Mouse (Mus musculus): ENCODE results near the gene Hoxd12.
A peak's percentile ranks its signal among the peaks of the same experiment; 100 is the strongest.

The Hoxd12 gene

GRCm38 (mm10) chr2:74682796-74683195 lies 8.0 kb downstream of the Hoxd12 start:
- H3K36me3 ChIP-seq (ENCODE audit: insufficient read depth, low read length), result no peaks in the 10 kb centered on the region
- peak overlapping the region; percentile 69 for H3K4me3 ChIP-seq (replicated peaks; ENCODE audit: low read length)
- H3K4me1 ChIP-seq (replicated peaks; ENCODE audit: low read depth, low read length), result peaks cover 57% of the 10 kb centered on the region
- peaks cover 92% of the 10 kb centered on the region for H3K27me3 ChIP-seq (ENCODE audit: insufficient read depth, low read length)
- TF ChIP-seq CTCF (conservative IDR thresholded peaks at IDR 0.05; ENCODE audit: low read length), result no peak
- TF ChIP-seq NANOG (IDR thresholded peaks at IDR 0.05; ENCODE audit: borderline replicate concordance, low read length), result no peak
- no peak for TF ChIP-seq POU5F1 (IDR thresholded peaks at IDR 0.05; ENCODE audit: borderline replicate concordance, low read length)
- no peaks in the 10 kb centered on the region for H3K9me3 ChIP-seq (ENCODE audit: low read length)

- Histone ChIP-seq H3K27me3 (ENCODE audit: insufficient read depth, low read length) (peaks cover 92% of the 10 kb centered on the region), H3K4me3 (replicated peaks; ENCODE audit: low read length) (no peak overlapping the region), H3K36me3 (ENCODE audit: insufficient read depth, low read length) (no peaks in the 10 kb centered on the region), H3K4me1 (replicated peaks; ENCODE audit: low read depth, low read length) (peaks cover 58% of the 10 kb centered on the region), H3K9me3 (ENCODE audit: low read length) (no peaks in the 10 kb centered on the region)
- no peak for TF ChIP-seq NANOG (IDR thresholded peaks at IDR 0.05; ENCODE audit: borderline replicate concordance, low read length)
- TF ChIP-seq POU5F1 (IDR thresholded peaks at IDR 0.05; ENCODE audit: borderline replicate concordance, low read length), result no peak
- TF ChIP-seq CTCF (conservative IDR thresholded peaks at IDR 0.05; ENCODE audit: low read length), result no peak
Observed at GRCm38 (mm10) chr2:74683471-74683951, 8.7 kb downstream of the Hoxd12 start.

- Histone ChIP-seq H3K36me3 (ENCODE audit: insufficient read depth, low read length) (no peaks in the 10 kb centered on the region), H3K27me3 (ENCODE audit: insufficient read depth, low read length) (peaks cover 92% of the 10 kb centered on the region), H3K4me3 (replicated peaks; ENCODE audit: low read length) (no peak overlapping the region), H3K4me1 (replicated peaks; ENCODE audit: low read depth, low read length) (peaks cover 54% of the 10 kb centered on the region), H3K9me3 (ENCODE audit: low read length) (no peaks in the 10 kb centered on the region)
- TF ChIP-seq NANOG (IDR thresholded peaks at IDR 0.05; ENCODE audit: borderline replicate concordance, low read length) (no peak), POU5F1 (IDR thresholded peaks at IDR 0.05; ENCODE audit: borderline replicate concordance, low read length) (no peak), CTCF (conservative IDR thresholded peaks at IDR 0.05; ENCODE audit: low read length) (no peak)
Observed at GRCm38 (mm10) chr2:74684106-74684505, 9.3 kb downstream of the Hoxd12 start.

DNA sequence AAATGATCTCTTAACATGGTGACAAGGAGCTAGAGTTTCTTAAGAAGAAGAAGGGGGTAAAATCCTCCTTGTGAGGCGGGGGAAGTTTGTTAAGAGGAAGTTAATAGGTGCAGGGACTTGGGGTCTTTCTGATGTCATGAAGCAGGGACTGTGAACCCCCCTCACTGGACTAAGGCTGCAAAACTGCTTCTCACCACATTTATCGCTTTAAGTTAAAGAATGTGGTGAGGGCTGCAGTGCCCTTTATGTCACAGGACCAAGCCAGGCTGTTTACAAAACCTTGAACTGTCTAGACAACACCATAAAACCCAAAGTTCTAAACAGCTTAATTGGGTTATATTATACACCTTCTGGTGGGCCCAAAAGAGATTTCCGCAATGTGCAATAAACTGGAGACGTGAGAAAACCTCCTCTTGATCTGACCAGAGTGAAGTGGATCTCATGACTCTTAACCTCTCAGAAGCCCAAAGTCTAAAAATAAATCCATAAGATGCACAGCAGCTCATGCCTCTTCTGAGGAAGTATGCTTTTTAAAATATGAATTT lies 10.3 kb downstream of the Hoxd12 start:
- peaks cover 92% of the 10 kb centered on the region for H3K27me3 ChIP-seq (ENCODE audit: insufficient read depth, low read length)
- H3K4me1 ChIP-seq (replicated peaks; ENCODE audit: low read depth, low read length), result peaks cover 54% of the 10 kb centered on the region
- no peak overlapping the region for H3K4me3 ChIP-seq (replicated peaks; ENCODE audit: low read length)
- H3K36me3 ChIP-seq (ENCODE audit: insufficient read depth, low read length), result no peaks in the 10 kb centered on the region
- no peaks in the 10 kb centered on the region for H3K9me3 ChIP-seq (ENCODE audit: low read length)
- TF ChIP-seq NANOG (IDR thresholded peaks at IDR 0.05; ENCODE audit: borderline replicate concordance, low read length) (no peak), CTCF (conservative IDR thresholded peaks at IDR 0.05; ENCODE audit: low read length) (no peak), POU5F1 (IDR thresholded peaks at IDR 0.05; ENCODE audit: borderline replicate concordance, low read length) (no peak)

DNA sequence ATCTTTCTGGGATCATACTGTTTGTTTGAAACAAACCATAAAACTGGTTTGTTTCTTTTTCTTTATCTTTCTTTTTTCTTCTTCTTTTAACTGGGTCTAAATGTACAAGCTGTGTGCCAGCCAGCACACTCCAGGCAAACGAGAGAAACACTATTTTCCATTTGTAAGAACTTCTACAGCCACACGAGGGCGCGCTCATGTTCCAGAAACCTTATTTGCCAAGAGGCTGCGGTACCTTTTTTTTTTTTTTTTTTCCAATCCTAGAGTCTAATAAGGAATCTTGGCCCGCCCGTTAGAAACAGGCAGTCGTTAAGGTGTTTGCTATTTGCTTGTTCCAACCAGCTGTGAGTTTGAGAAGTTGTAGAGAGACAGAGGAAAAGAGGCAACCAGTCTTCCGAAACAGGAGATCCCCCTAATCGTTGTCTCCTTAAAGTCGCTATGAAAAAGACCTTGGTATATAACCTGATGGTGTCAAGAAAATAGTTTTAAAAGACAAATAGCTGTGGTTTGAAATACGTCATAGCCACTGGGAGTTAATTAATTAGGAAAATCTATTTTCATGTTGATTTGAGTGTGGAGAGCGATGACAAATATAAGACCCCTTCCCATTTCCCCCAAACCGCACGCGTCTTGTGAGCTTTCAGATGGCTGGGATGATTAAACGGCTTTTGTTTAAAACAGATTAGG lies 11.6 kb downstream of the Hoxd12 start:
- H3K27me3 ChIP-seq (ENCODE audit: insufficient read depth, low read length), result peaks cover 88% of the 10 kb centered on the region
- no peaks in the 10 kb centered on the region for H3K9me3 ChIP-seq (ENCODE audit: low read length)
- peaks cover 52% of the 10 kb centered on the region for H3K4me1 ChIP-seq (replicated peaks; ENCODE audit: low read depth, low read length)
- no peaks in the 10 kb centered on the region for H3K36me3 ChIP-seq (ENCODE audit: insufficient read depth, low read length)
- no peak for TF ChIP-seq NANOG (IDR thresholded peaks at IDR 0.05; ENCODE audit: borderline replicate concordance, low read length)
- TF ChIP-seq POU5F1 (IDR thresholded peaks at IDR 0.05; ENCODE audit: borderline replicate concordance, low read length), result no peak
- TF ChIP-seq CTCF (conservative IDR thresholded peaks at IDR 0.05; ENCODE audit: low read length), result peak; percentile 50
- H3K4me3 ChIP-seq (replicated peaks; ENCODE audit: low read length), result no peak overlapping the region

GRCm38 (mm10) chr2:74686988-74687697 lies 12.3 kb downstream of the Hoxd12 start:
- TF ChIP-seq NANOG (IDR thresholded peaks at IDR 0.05; ENCODE audit: borderline replicate concordance, low read length) (no peak), CTCF (conservative IDR thresholded peaks at IDR 0.05; ENCODE audit: low read length) (no peak), POU5F1 (IDR thresholded peaks at IDR 0.05; ENCODE audit: borderline replicate concordance, low read length) (no peak)
- no peaks in the 10 kb centered on the region for H3K36me3 ChIP-seq (ENCODE audit: insufficient read depth, low read length)
- H3K9me3 ChIP-seq (ENCODE audit: low read length), result no peaks in the 10 kb centered on the region
- H3K27me3 ChIP-seq (ENCODE audit: insufficient read depth, low read length), result peaks cover 89% of the 10 kb centered on the region
- peaks cover 56% of the 10 kb centered on the region for H3K4me1 ChIP-seq (replicated peaks; ENCODE audit: low read depth, low read length)
- H3K4me3 ChIP-seq (replicated peaks; ENCODE audit: low read length), result peak overlapping the region; percentile 46

DNA sequence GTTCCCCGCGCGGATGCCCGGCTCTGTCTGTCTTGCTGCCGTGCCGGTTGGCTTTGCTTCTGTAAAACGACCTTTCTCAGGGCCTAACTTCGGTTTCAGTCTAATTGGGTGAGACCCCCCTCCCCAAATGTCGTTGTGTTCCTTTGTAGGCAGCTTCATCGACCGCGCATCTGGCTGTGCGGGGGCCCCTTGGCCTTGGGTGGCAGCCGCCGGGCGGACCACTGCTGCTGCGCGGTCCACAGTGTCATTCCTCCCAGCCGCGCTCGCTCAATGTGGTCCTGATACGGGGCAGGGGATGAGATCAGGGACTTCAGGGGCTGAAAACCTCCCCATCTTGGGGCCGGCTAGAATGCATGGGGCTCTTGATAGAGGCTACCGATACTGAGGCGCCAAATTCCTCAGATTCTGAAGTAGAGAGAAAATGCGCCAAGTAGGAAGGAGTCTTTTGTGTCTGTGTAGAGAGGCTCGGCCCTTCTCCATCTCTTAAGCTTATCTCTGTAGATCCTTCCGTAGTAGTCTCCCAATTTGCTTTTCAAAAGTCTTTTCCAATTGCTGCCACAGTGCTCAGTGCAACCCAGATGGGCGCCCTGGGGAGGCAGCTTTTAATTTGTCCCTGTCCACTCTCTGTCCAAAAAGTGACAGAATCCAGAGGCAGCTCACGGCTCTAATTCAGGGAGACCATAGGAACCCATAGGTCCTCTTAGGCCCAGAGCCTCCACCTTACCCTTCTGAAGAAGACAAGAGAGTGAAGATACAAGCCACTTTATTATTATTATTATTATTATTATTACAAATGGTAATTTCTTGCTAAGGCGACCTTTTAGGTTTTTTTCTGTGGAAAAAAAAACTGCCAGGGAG lies 13.1 kb downstream of the Hoxd12 start:
- Histone ChIP-seq H3K27me3 (ENCODE audit: insufficient read depth, low read length) (peaks cover 90% of the 10 kb centered on the region), H3K4me3 (replicated peaks; ENCODE audit: low read length) (peak overlapping the region; percentile 46), H3K9me3 (ENCODE audit: low read length) (no peaks in the 10 kb centered on the region), H3K36me3 (ENCODE audit: insufficient read depth, low read length) (no peaks in the 10 kb centered on the region), H3K4me1 (replicated peaks; ENCODE audit: low read depth, low read length) (peaks cover 64% of the 10 kb centered on the region)
- TF ChIP-seq NANOG (IDR thresholded peaks at IDR 0.05; ENCODE audit: borderline replicate concordance, low read length) (no peak), POU5F1 (IDR thresholded peaks at IDR 0.05; ENCODE audit: borderline replicate concordance, low read length) (no peak), CTCF (conservative IDR thresholded peaks at IDR 0.05; ENCODE audit: low read length) (no peak)

Data from E14TG2a.4 (cell line).